Mouse (Mus musculus) CD4-positive helper T cell, adult 2 months (primary cell): Measurements from ENCODE around the gene Prrc2c.
"Not testable (repeated sequence)": the region's sequence is repeated elsewhere in the genome, so short reads cannot be mapped to it uniquely, and the experiment has no call there.

Source experiments
- DNase-seq: peaks from one replicate; pipeline ENCODE4 v3.0.0-alpha.2; 2012; ENCODE audit warnings: low read depth, missing footprints, low spot score

Gene Prrc2c

GRCm38 (mm10) chr1:162693721-162694120 is 46.6 kb downstream of the Prrc2c start:
- no peak for DNase-seq

GRCm38 (mm10) chr1:162665486-162666174 is 74.7 kb downstream of the Prrc2c start:
- no peak for DNase-seq

GRCm38 (mm10) chr1:162664826-162665475 is 75.4 kb downstream of the Prrc2c start:
- DNase-seq, result peak; percentile 69

- DNase-seq, result no peak
Measured at GRCm38 (mm10) chr1:162660276-162660860, 80.0 kb downstream of the Prrc2c start.

GRCm38 (mm10) chr1:162658119-162658518 is 82.2 kb downstream of the Prrc2c start, which contains the start of gene Myocos:
Gene Myocos, minus strand, starts transcription at chr1:162658219.
- no peak for DNase-seq

GRCm38 (mm10) chr1:162648416-162648815 is 91.9 kb downstream of the Prrc2c start:
- no peak for DNase-seq

GRCm38 (mm10) chr1:162646083-162646686 is 94.2 kb downstream of the Prrc2c start:
- DNase-seq, result peak; percentile 11

GRCm38 (mm10) chr1:162643752-162644151 is 96.6 kb downstream of the Prrc2c start:
- no peak for DNase-seq

- DNase-seq, result no peak
Measured at GRCm38 (mm10) chr1:162642591-162642990, 97.8 kb downstream of the Prrc2c start.

- DNase-seq, result no peak
Measured at GRCm38 (mm10) chr1:162639861-162640260, 100.5 kb downstream of the Prrc2c start.

GRCm38 (mm10) chr1:162639051-162639750 is 101.2 kb downstream of the Prrc2c start, which contains the start of gene Myoc:
Gene Myoc, plus strand, starts transcription at chr1:162639155.
- no peak for DNase-seq

GRCm38 (mm10) chr1:162638535-162638934 is 101.8 kb downstream of the Prrc2c start:
- no peak for DNase-seq

GRCm38 (mm10) chr1:162636516-162636915 is 103.8 kb downstream of the Prrc2c start:
- DNase-seq, result no peak

- DNase-seq, result not testable (repeated sequence)
Measured at GRCm38 (mm10) chr1:162635291-162635931, 104.9 kb downstream of the Prrc2c start.

- not testable (repeated sequence) for DNase-seq
Measured at GRCm38 (mm10) chr1:162628326-162628725, 112.0 kb downstream of the Prrc2c start.

- not testable (repeated sequence) for DNase-seq
Measured at GRCm38 (mm10) chr1:162627821-162628220, 112.5 kb downstream of the Prrc2c start.

GRCm38 (mm10) chr1:162625229-162625628 is 115.1 kb downstream of the Prrc2c start:
- peak; percentile 46 for DNase-seq

- DNase-seq, result no peak
Measured at GRCm38 (mm10) chr1:162623895-162624294, 116.5 kb downstream of the Prrc2c start.
